Mouse (Mus musculus) C2C12 (cell line): Measurements from ENCODE around the gene Bdnf.

Experiments
- CEBPB ChIP-seq: IDR thresholded peaks from one replicate; pipeline ENCODE4 v1.6.1; 2011; ENCODE audit warnings: low read depth, mild to moderate bottlenecking, control low read depth, moderate library complexity
- CTCF ChIP-seq: IDR thresholded peaks from one replicate; pipeline ENCODE4 v1.5.1; 2011; ENCODE audit not compliant: control insufficient read depth, insufficient read depth, insufficient read length
- MYOD1 ChIP-seq: IDR thresholded peaks from one replicate; pipeline ENCODE4 v1.6.1; 2011; ENCODE audit warnings: low read depth; ENCODE audit not compliant: control insufficient read depth, insufficient read length
- USF1 ChIP-seq: IDR thresholded peaks from one replicate; pipeline ENCODE4 v1.6.1; 2011; ENCODE audit warnings: low read depth, mild to moderate bottlenecking, control low read depth, moderate library complexity

- TF ChIP-seq CTCF: peak; percentile 36
- no peak for TF ChIP-seq CEBPB
- no peak for TF ChIP-seq MYOD1
- TF ChIP-seq USF1: no peak
Measured at GRCm38 (mm10) chr2:109692266-109693177, 18.0 kb downstream of the Bdnf start.
